Mouse (Mus musculus) layer of hippocampus, postnatal 14 days (tissue): ENCODE measurements around the gene Zfp217. TPM values are rescaled to one million over a fixed set of nuclear protein-coding genes. Genes with fewer than 3 reads are reported as not detected.
A peak's percentile ranks its signal among the peaks of the same experiment; 100 is the strongest.

Experiments used
- DNase-seq, 2 experiments: peaks; one replicate each; pipeline ENCODE4 v3.0.0; 2021 to 2022; ENCODE audit warnings: low spot score in 2 of 2, mixed read lengths in 1 of 2
- total RNA-seq, 2 experiments: library from RNA; stranded (reverse); gene quantifications; 2 replicates each; pipeline ENCODE4 v1.2.3; 2021

The Zfp217 gene
- total RNA-seq, 2 experiments from 2014 or later: 3.0 to 3.1 TPM

DNA sequence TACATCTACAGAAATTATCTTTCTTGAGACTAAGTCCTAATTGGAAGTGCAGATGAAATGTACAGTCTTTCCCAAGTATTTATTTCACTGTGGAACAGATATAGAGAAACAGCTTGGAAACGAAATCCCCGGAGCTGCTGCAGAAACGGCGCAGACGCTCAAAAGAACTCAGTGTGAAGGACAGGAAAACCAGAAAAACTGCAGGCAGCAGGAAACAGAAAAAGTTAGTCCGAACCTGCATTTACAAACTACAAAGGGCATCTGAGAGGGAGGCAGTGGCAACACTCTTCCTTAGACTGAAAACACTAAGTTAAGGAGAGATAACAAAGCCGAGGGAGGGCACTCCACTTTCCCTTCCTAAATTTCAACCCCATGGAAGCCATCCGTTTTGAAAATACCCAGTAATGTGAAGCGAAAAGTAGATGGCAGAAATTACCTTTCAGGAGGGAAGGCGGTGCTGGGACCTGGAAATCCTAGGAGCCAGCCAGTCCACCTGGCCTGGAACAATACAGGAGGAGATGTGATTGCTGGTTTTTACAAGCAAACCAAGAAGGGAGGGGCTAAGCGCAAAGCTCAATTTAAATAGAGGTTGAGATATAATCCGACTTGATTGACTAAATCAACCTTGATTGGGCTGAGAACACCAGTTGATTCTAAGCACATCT, 13.7 kb downstream of the Zfp217 start:
- DNase-seq: no peak

- DNase-seq: peak; percentile 59 to 69
These were observed 14.7 kb downstream of the Zfp217 start for GRCm38 (mm10) chr2:170133093-170133731.

DNA sequence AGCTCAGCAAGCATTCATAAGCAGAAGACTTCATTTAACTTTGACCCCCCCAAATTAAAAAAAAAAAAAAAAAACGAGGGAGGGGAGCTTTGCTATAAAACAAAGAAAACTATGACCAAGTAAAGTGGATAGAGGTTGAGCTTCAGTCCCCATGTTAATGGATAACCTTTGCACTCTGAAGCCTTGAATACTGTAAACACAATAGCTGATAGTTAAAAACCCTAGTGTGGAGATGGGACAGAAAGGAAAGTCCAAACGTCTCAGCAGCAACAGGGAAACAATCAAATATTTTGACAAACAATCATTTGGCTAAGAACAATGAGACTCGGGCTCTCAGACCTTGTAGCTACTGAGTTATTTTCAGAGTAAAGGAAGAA, 15.2 kb downstream of the Zfp217 start:
- DNase-seq: no peak

- no peak for DNase-seq
These were observed 15.9 kb downstream of the Zfp217 start for GRCm38 (mm10) chr2:170131981-170132460.

- peak; percentile 74 to 77 for DNase-seq
These were observed 16.9 kb downstream of the Zfp217 start for GRCm38 (mm10) chr2:170130780-170131645.

GRCm38 (mm10) chr2:170129923-170130779, 17.8 kb downstream of the Zfp217 start:
- DNase-seq: no peak

DNA sequence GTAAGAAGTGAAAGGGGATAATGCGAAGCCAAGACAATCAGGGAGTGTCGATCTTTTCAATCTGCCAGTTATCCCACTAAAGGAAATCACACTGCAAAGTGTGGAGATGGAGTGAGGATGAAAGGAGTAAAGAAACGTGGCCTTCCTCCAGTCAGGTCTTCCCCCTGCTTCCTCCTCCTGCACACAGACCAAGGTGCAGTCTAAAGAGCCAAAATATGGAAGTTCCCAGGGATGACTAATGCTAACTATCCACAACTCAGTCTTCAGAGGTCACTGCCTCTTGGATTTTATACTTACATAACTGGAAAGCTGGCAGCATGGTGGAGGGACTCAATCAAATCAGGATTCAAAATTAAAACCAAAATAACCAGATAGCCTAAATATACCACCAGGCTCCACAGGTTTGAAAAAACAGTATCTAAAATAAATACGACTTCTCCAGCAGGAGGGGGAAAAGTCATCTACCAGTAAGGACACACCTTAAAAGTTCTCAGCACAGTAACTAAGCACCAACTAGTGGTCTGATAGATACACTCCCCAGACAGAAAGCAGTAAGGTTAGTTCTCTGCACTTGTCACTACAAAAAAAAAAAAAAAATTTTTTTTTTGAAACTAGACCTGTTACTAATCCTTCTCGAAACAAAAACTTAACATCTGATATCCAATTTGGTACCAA, 18.5 kb downstream of the Zfp217 start:
- no peak for DNase-seq

DNA sequence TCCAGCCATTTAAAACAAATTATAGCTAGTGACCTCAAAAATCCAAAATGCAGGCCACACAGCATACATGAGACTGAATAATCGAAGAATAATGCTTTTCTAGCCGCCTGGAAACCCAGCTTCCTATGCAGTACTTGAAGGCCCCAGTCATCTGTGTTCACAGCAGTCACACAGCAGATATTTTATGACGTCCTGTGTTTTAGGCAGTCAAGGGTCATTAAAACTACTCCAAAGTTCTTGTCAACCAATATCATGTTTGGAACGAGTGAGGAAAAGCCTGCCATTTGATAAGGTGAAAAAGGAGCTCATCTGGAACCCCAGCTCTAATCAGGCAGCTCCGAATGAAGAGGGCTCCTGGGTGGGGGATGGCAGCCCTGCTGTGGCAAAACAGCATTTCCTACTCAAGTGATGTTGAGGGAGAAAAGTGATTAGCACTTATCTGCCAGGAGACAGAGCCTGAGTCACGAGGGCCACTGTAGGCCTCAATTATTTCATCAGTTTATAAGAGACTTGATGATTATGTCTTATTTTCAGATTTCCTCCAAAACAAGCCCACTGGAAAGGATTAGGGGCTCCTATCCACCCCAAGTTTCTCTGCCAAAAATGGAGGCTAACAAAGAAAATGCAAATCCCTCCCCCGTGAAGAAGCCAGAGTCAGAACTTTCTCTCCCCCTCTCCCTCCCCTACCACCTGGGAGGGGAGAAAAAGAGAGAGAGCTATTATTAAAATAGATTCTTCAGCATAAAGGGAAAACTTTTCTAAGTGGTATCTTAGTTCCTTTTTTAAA, 19.2 kb downstream of the Zfp217 start:
- no peak for DNase-seq

GRCm38 (mm10) chr2:170127523-170127922, 20.4 kb downstream of the Zfp217 start:
- no peak for DNase-seq

GRCm38 (mm10) chr2:170126266-170126665, 21.6 kb downstream of the Zfp217 start:
- no peak for DNase-seq

- DNase-seq: no peak
These were observed 25.7 kb downstream of the Zfp217 start for GRCm38 (mm10) chr2:170122197-170122596.

DNA sequence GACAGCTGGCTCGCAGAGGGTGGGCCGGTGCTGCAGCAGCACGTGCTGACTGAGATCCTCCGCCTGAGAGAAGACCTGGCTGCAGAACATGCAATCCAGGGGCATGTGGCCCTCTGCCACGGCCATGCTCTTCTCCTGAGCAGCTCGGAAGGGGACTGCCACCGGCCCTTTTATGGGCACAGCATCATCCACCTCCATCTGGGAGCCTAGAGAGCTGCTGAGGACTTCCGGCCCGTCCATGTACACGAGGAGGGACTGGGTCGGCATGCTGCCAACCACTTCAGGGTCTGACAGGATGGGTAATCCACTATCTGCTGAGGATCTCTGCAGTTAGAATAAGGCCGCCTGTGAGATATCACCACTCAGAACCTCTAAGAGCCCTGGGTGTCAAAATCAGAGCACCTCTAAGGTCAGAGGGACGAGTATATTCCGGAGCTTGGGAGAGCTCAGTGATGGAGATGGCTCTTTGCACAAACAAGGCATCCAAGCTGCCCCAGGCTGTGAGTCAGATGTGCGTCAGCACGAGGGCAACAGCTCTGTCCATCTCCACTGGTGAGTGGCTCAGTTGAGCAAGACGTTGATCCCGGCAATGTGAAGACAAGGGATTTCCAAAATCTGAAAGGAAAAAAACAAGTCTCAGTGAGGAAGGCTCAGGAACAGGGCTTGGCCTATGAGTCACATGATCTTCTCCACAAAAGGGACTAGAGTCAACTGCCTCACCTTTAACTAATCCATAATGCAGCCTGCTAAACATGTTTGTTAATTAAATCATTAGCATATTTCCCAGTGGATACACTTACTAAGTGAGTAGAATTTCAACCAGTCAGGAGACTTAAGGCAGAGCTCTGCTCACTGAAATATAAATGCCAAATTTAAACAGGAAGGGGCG, 27.5 kb downstream of the Zfp217 start:
- no peak for DNase-seq

DNA sequence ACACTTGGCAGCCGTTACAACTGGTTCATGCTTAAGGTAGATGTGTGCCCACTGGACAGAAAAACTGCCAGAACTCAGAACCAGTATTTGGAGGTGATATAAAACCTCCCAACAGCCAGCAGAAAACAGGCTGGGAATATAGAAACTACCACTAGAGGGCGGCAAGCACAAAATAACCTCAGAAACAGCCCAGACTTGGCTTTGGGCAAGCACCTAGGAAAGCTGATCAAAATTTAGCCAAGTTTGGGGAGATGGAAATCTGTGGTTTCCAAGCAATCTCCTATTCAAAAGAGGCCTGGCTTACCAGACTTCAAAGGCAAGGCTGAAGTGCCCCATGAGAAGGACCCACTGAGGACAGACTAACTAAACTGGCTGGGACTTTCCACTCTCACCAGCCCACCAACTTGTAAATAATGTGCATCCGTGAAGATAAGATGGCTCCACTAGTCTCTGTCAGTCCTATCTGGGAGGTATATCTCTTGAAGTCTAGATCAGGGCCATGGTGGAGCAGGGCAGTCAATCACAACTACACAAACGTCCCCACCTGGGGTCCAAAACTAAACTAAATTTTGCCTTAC, 31.1 kb downstream of the Zfp217 start:
- DNase-seq: peak; percentile 79 to 87

GRCm38 (mm10) chr2:170110306-170110705, 37.6 kb downstream of the Zfp217 start:
- DNase-seq: no peak

DNA sequence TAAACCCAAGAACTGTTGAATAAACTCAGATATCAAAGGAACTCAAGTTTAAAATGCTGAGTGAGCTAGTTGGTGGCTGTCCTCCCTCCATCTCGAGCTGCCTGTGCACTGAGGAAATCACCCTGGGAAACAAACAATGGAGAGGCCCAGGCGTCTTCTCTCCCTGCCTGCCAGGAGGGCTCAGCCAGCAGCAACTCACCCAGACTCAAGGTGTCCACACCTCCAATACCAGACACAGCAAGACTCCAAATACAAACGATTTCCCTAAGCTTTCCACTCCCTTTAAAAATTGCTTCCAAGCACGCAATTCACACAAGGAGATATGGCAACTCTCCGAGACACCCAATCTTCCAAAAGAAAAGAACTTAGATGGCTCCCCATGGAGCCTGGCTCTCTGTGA, 38.4 kb downstream of the Zfp217 start:
- no peak for DNase-seq

- DNase-seq: no peak
These were observed 40.1 kb downstream of the Zfp217 start for GRCm38 (mm10) chr2:170107791-170108190.

DNA sequence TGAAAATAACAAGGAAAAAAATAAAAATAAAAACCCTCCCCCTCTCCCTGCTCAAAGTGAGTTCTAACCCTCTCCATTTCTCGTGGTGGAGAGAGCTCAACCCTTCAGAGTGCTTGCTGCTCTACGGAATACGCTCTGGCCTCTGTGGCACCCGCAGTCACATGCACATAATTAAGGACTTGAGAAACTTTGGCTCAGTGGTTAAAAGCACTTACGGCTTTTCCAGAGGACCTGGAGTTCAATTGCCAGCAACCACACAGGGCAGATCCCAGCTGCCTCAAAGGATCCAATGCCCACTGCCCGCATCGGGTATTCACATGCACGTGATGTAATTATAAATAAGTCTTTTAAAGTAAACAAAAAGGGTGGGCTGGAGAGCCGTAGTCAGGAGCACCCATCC, 41.9 kb downstream of the Zfp217 start:
- no peak for DNase-seq

DNA sequence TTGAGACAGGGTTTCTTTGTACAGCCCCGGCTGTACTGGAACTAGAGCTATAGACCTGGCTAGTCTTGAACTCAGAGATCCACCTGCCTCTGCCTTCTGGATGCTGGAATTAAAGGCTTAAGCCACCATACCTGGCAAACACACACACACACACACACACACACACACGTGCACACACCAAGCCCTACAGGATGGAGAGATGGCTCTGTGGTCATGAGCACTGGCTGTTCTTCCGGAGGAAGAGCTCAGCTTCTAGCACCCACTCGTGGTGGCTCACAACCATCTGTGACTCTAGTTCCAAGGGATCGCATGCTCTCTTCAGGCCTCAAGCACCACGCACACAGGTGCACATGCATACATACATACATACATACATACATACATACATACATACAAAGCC, 43.5 kb downstream of the Zfp217 start:
- no peak for DNase-seq
